Mouse (Mus musculus) myocyte (in vitro differentiated cells): Measurements from ENCODE around the gene Cd27.

Source experiments
- CEBPB ChIP-seq: IDR thresholded peaks from 2 replicates; pipeline ENCODE4 v1.6.1; 2011; ENCODE audit warnings: mild to moderate bottlenecking, moderate library complexity; ENCODE audit not compliant: poor library complexity, insufficient read depth, severe bottlenecking
- MAX ChIP-seq: IDR thresholded peaks from one replicate; pipeline ENCODE4 v1.6.1; 2011; ENCODE audit warnings: low read depth, mild to moderate bottlenecking, control low read depth
- MYOD1 ChIP-seq, 3 experiments: IDR thresholded peaks; one replicate each; pipeline ENCODE4 v1.6.1; 2011; ENCODE audit warnings: control low read depth in 2 of 3, low read depth in 2 of 3, mild to moderate bottlenecking in 2 of 3, moderate library complexity in 1 of 3; ENCODE audit not compliant: insufficient read length in 2 of 3, control insufficient read depth in 1 of 3
- MYOG ChIP-seq, 3 experiments: IDR thresholded peaks; one replicate each; pipeline ENCODE4 v1.6.1; 2011; ENCODE audit warnings: control low read depth in 2 of 3, low read depth in 2 of 3, mild to moderate bottlenecking in 2 of 3; ENCODE audit not compliant: insufficient read length in 2 of 3, control insufficient read depth in 1 of 3, insufficient read depth in 1 of 3
- POLR2A ChIP-seq: IDR thresholded peaks from one replicate; pipeline ENCODE4 v1.6.1; 2011; ENCODE audit warnings: low read depth, mild to moderate bottlenecking, control low read depth, moderate library complexity; ENCODE audit not compliant: insufficient read length
- POLR2AphosphoS2 ChIP-seq: IDR thresholded peaks from one replicate; pipeline ENCODE4 v1.6.1; 2011; ENCODE audit warnings: low read depth, control low read depth; ENCODE audit not compliant: insufficient read length
- REST ChIP-seq: IDR thresholded peaks from one replicate; pipeline ENCODE4 v1.6.1; 2011; ENCODE audit warnings: mild to moderate bottlenecking, control low read depth, moderate library complexity; ENCODE audit not compliant: insufficient read depth, insufficient read length
- SRF ChIP-seq: IDR thresholded peaks from one replicate; pipeline ENCODE4 v1.6.1; 2011; ENCODE audit warnings: low read depth; ENCODE audit not compliant: control insufficient read depth, insufficient read length
- TCF12 ChIP-seq: IDR thresholded peaks from one replicate; pipeline ENCODE4 v1.6.1; 2011; ENCODE audit warnings: mild to moderate bottlenecking, control low read depth; ENCODE audit not compliant: poor library complexity, insufficient read depth, severe bottlenecking
- TCF3 ChIP-seq: IDR thresholded peaks from one replicate; pipeline ENCODE4 v1.6.1; 2011; ENCODE audit warnings: low read depth, control low read depth; ENCODE audit not compliant: insufficient read length
- USF1 ChIP-seq: IDR thresholded peaks from one replicate; pipeline ENCODE4 v1.6.1; 2011; ENCODE audit warnings: low read depth, mild to moderate bottlenecking, control low read depth, moderate library complexity

DNA sequence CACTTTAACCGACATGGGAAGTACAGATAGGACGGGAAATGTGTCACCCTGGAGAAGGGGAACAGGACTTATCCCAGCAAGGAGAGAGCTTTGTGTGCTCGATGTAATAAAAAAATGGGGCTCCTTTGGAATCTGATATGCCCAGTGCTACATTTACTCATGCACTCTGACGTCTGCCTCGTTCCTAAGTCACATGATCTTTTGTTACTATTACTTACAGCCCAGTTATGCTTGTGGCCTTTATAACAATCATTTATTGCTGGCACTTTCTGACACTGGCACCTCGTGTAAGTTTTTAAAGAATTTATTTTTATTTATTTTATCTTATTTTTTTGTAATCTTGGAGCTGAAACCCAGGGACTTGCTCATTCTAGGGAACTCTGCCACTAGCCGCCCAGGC, 43.4 kb downstream of the Cd27 start:
- TF ChIP-seq MAX (no peak), POLR2A (no peak), CEBPB (no peak), TCF12 (no peak), REST (no peak), MYOG (IDR thresholded peaks at IDR 0.05; ENCODE audit: control insufficient read depth in 1 of 3, insufficient read depth in 1 of 3, insufficient read length in 2 of 3, low read depth in 2 of 3) (no peak), USF1 (peak; percentile 61), POLR2AphosphoS2 (no peak), MYOD1 (IDR thresholded peaks at IDR 0.05; ENCODE audit: control insufficient read depth in 1 of 3, insufficient read length in 2 of 3, low read depth in 2 of 3) (no peak), SRF (no peak), TCF3 (no peak)
